Mouse (Mus musculus): ENCODE data around the gene Tmem92. TPM values are rescaled to one million over a fixed set of nuclear protein-coding genes. Genes with fewer than 3 reads are reported as not detected.
A peak's percentile ranks its signal among the peaks of the same experiment; 100 is the strongest.

The Tmem92 gene
- total RNA-seq, 2 experiments from 2014 or later = not detected

DNA sequence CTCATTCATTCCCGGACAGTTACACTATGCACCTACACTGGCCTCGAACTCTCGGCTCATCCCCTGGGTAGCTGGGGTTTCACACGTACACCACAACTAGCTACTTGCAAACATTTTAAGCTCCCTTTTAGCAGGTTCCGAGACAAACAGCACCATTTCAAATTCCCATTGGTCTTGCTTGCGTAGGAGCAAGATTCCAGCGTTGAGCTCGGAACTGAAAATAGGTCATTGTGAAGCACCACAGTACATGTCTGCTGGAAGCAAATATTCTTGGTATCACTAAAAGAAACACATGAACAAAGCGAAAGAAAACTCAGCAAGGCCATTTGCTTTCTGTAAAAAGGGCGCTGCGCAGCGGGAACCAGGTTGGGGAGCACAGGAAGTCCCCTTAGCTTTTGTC, 51.3 kb downstream of the Tmem92 start:
- ATAC-seq (replicated peaks; ENCODE audit: low FRiP score, poor library complexity, severe bottlenecking) = no peak

- 0 out of 2 replicates have a peak, but pooled peaks have one; percentile 49 for ATAC-seq (replicated peaks; ENCODE audit: low FRiP score, poor library complexity, severe bottlenecking)
Observed at GRCm38 (mm10) chr11:94730261-94730660, 52.2 kb downstream of the Tmem92 start.

- ATAC-seq (replicated peaks; ENCODE audit: low FRiP score, poor library complexity, severe bottlenecking) = no peak
Observed at GRCm38 (mm10) chr11:94729565-94729964, 52.9 kb downstream of the Tmem92 start.

- ATAC-seq (replicated peaks; ENCODE audit: low FRiP score, poor library complexity, severe bottlenecking) = no peak
Observed at GRCm38 (mm10) chr11:94728545-94728944, 54.0 kb downstream of the Tmem92 start.

- no peak for ATAC-seq (replicated peaks; ENCODE audit: low FRiP score, poor library complexity, severe bottlenecking)
Observed at GRCm38 (mm10) chr11:94727306-94727705, 55.2 kb downstream of the Tmem92 start.

Other genes with a start within 250 kb of the Tmem92 start
- gene Rsad1, start 233.4 kb downstream of the Tmem92 start, total RNA-seq (2015; ENCODE audit: low replicate concordance) = 0.84 TPM in 1 of 2 replicates, not detected in the other
- 0.23 and 0.26 TPM in 2 replicates for gene Rsad1, start 233.4 kb downstream of the Tmem92 start, total RNA-seq (2017; ENCODE audit: low replicate concordance)
- not detected in 2 replicates for gene Chad, start 217.7 kb downstream of the Tmem92 start, total RNA-seq (2015; ENCODE audit: low replicate concordance)
- not detected in 2 replicates for gene Chad, start 217.7 kb downstream of the Tmem92 start, total RNA-seq (2017; ENCODE audit: low replicate concordance)
- 4.2 and 9.7 TPM in 2 replicates for gene Acsf2, start 180.8 kb downstream of the Tmem92 start, total RNA-seq (2015; ENCODE audit: low replicate concordance)
- gene Acsf2, start 180.8 kb downstream of the Tmem92 start, total RNA-seq (2017; ENCODE audit: low replicate concordance) = 2.3 and 2.5 TPM in 2 replicates
- gene Lrrc59, start 152.9 kb downstream of the Tmem92 start, total RNA-seq (2015; ENCODE audit: low replicate concordance) = 11.3 and 20.2 TPM in 2 replicates
- gene Lrrc59, start 152.9 kb downstream of the Tmem92 start, total RNA-seq (2017; ENCODE audit: low replicate concordance) = 15.8 and 16.4 TPM in 2 replicates
- 16.8 and 20.9 TPM in 2 replicates for gene Mrpl27, start 128.9 kb downstream of the Tmem92 start, total RNA-seq (2015; ENCODE audit: low replicate concordance)
- 24.5 and 27.2 TPM in 2 replicates for gene Mrpl27, start 128.9 kb downstream of the Tmem92 start, total RNA-seq (2017; ENCODE audit: low replicate concordance)
- gene Eme1, start 128.7 kb downstream of the Tmem92 start, total RNA-seq (2015; ENCODE audit: low replicate concordance) = 3.4 and 15.9 TPM in 2 replicates
- 29.4 and 34.9 TPM in 2 replicates for gene Eme1, start 128.7 kb downstream of the Tmem92 start, total RNA-seq (2017; ENCODE audit: low replicate concordance)
- gene Xylt2, start 105.2 kb downstream of the Tmem92 start, total RNA-seq (2015; ENCODE audit: low replicate concordance) = 1.1 and 2.5 TPM in 2 replicates
- 0.51 and 2.9 TPM in 2 replicates for gene Xylt2, start 105.2 kb downstream of the Tmem92 start, total RNA-seq (2017; ENCODE audit: low replicate concordance)
- not detected in 2 replicates for gene Gm11541, start 78.2 kb downstream of the Tmem92 start, total RNA-seq (2015; ENCODE audit: low replicate concordance)
- gene Gm11541, start 78.2 kb downstream of the Tmem92 start, total RNA-seq (2017; ENCODE audit: low replicate concordance) = not detected in 2 replicates
- gene Cdc34b, start 40.9 kb downstream of the Tmem92 start, total RNA-seq (2015; ENCODE audit: low replicate concordance) = not detected in 2 replicates
- gene Cdc34b, start 40.9 kb downstream of the Tmem92 start, total RNA-seq (2017; ENCODE audit: low replicate concordance) = 0.15 TPM in 1 of 2 replicates, not detected in the other
- gene Col1a1, start 153.5 kb upstream of the Tmem92 start, total RNA-seq (2015; ENCODE audit: low replicate concordance) = 1.4 and 2.1 TPM in 2 replicates
- 0.90 and 1.9 TPM in 2 replicates for gene Col1a1, start 153.5 kb upstream of the Tmem92 start, total RNA-seq (2017; ENCODE audit: low replicate concordance)
- not detected in 2 replicates for gene Hils1, start 184.9 kb upstream of the Tmem92 start, total RNA-seq (2015; ENCODE audit: low replicate concordance)
- not detected in 2 replicates for gene Hils1, start 184.9 kb upstream of the Tmem92 start, total RNA-seq (2017; ENCODE audit: low replicate concordance)
- not detected in 2 replicates for gene Sgca, start 193.6 kb upstream of the Tmem92 start, total RNA-seq (2015; ENCODE audit: low replicate concordance)
- not detected in 2 replicates for gene Sgca, start 193.6 kb upstream of the Tmem92 start, total RNA-seq (2017; ENCODE audit: low replicate concordance)
- 59.5 and 71.4 TPM in 2 replicates for gene Ppp1r9b, start 208.3 kb upstream of the Tmem92 start, total RNA-seq (2015; ENCODE audit: low replicate concordance)
- gene Ppp1r9b, start 208.3 kb upstream of the Tmem92 start, total RNA-seq (2017; ENCODE audit: low replicate concordance) = 98.2 and 125 TPM in 2 replicates
- gene Samd14, start 227.2 kb upstream of the Tmem92 start, total RNA-seq (2015; ENCODE audit: low replicate concordance) = 103 TPM in 2 replicates
- gene Samd14, start 227.2 kb upstream of the Tmem92 start, total RNA-seq (2017; ENCODE audit: low replicate concordance) = 98.7 and 99.2 TPM in 2 replicates